Comparison of ENCODE assay signal across 30 mouse cellular contexts in genomic region chr1:63437529-63437928, GRCm38 (mm10). TPM values are rescaled to one million over a fixed set of nuclear protein-coding genes. Genes with fewer than 3 reads are reported as not detected.
DNase-seq lines count a peak whose midpoint lies in the region; ATAC-seq and TF ChIP-seq lines count a peak whose summit lies in the region.
"Had no signal": no experiment of that assay in that cellular context is flagged by ENCODE, and none has a peak within 500 bp of the region (broad histone marks: within the 10 kb centered on the region; RNA-seq: fewer than 3 reads in every experiment).

No protein-coding gene starts in this region.

- H3K4me3 ChIP-seq in liver, embryonic 11.5 days (ENCODE audit: low read depth, low read length) = no peak overlapping the region
- no peak overlapping the region for H3K4me3 ChIP-seq in liver, postnatal 0 days (ENCODE audit: low read depth, low read length)
- H3K4me3 ChIP-seq in megakaryocyte, embryonic 14.5 days (replicated peaks) = peak overlapping the region; percentile 57
- H3K4me3 ChIP-seq in limb, embryonic 10.5 days = no peak overlapping the region
- H3K4me3 ChIP-seq: embryonic facial prominence, embryonic 12.5 days; forebrain, embryonic 10.5 days; forebrain, embryonic 15.5 days; gastrocnemius, adult 2 months; intestine, embryonic 15.5 days; layer of hippocampus, adult 2 months; limb, embryonic 15.5 days; liver, embryonic 15.5 days; midbrain, embryonic 12.5 days; myocyte; stomach, embryonic 15.5 days had no signal

- H3K4me2 ChIP-seq in liver, embryonic 11.5 days = no peak overlapping the region
- H3K4me2 ChIP-seq in liver, postnatal 0 days (ENCODE audit: low read depth, low read length) = no peak overlapping the region
- H3K4me2 ChIP-seq: embryonic facial prominence, embryonic 12.5 days; forebrain, embryonic 15.5 days; intestine, embryonic 15.5 days; limb, embryonic 15.5 days; liver, embryonic 15.5 days; midbrain, embryonic 12.5 days; stomach, embryonic 15.5 days had no signal

- no peak for TF ChIP-seq CTCF in liver, postnatal 0 days (IDR thresholded peaks at IDR 0.05; ENCODE audit: low read depth)

- 22% methylated on average over 3 of the region's 3 CpGs for WGBS in liver, embryonic 11.5 days
- 22% methylated on average over 3 of the region's 3 CpGs for WGBS in liver, postnatal 0 days (ENCODE audit: insufficient replicate concordance)
- 61% methylated on average over 3 of the region's 3 CpGs for WGBS in limb, embryonic 10.5 days

- H3K27ac ChIP-seq in liver, embryonic 11.5 days (ENCODE audit: low read depth, low read length) = no peak overlapping the region
- no peak overlapping the region for H3K27ac ChIP-seq in liver, postnatal 0 days (ENCODE audit: low read depth)
- H3K27ac ChIP-seq in limb, embryonic 10.5 days = no peak overlapping the region
- H3K27ac ChIP-seq: embryonic facial prominence, embryonic 12.5 days; forebrain, embryonic 10.5 days; forebrain, embryonic 15.5 days; gastrocnemius, adult 2 months; hindbrain, postnatal 0 days; intestine, embryonic 15.5 days; layer of hippocampus, adult 2 months; limb, embryonic 15.5 days; liver, embryonic 15.5 days; macrophage; midbrain, embryonic 12.5 days; stomach, embryonic 15.5 days had no signal

- no peaks in the 10 kb centered on the region for H3K9me3 ChIP-seq in liver, embryonic 11.5 days (ENCODE audit: control insufficient read depth, low read length)
- no peaks in the 10 kb centered on the region for H3K9me3 ChIP-seq in liver, postnatal 0 days (ENCODE audit: low read length)
- no peaks in the 10 kb centered on the region for H3K9me3 ChIP-seq in megakaryocyte, embryonic 14.5 days
- no peaks in the 10 kb centered on the region for H3K9me3 ChIP-seq in limb, embryonic 10.5 days (replicated peaks)
- H3K9me3 ChIP-seq: embryonic facial prominence, embryonic 12.5 days; forebrain, embryonic 10.5 days; forebrain, embryonic 15.5 days; intestine, embryonic 15.5 days; limb, embryonic 15.5 days; liver, embryonic 15.5 days; midbrain, embryonic 12.5 days; stomach, embryonic 15.5 days had no signal

- peak; percentile 49; the same call in 1 of the 2 replicates for ATAC-seq in liver, embryonic 11.5 days (replicated peaks; ENCODE audit: low FRiP score)
- ATAC-seq in liver, postnatal 0 days = no peak
- ATAC-seq: forebrain, embryonic 15.5 days; hindbrain, postnatal 0 days; intestine, embryonic 15.5 days; lung, postnatal 0 days had no signal

- no peak overlapping the region for H3K9ac ChIP-seq in liver, embryonic 11.5 days (ENCODE audit: low read depth, low read length)
- H3K9ac ChIP-seq in liver, postnatal 0 days (replicated peaks) = no peak overlapping the region
- H3K9ac ChIP-seq: embryonic facial prominence, embryonic 12.5 days; forebrain, embryonic 15.5 days; intestine, embryonic 15.5 days; limb, embryonic 15.5 days; liver, embryonic 15.5 days; midbrain, embryonic 12.5 days; stomach, embryonic 15.5 days had no signal

- H3K36me3 ChIP-seq in liver, embryonic 11.5 days (ENCODE audit: control insufficient read depth, insufficient read depth, low read length) = no peaks in the 10 kb centered on the region
- H3K36me3 ChIP-seq in liver, postnatal 0 days (replicated peaks; ENCODE audit: insufficient read depth, low read length) = no peaks in the 10 kb centered on the region
- H3K36me3 ChIP-seq in megakaryocyte, embryonic 14.5 days (replicated peaks; ENCODE audit: low read length) = no peaks in the 10 kb centered on the region
- H3K36me3 ChIP-seq in limb, embryonic 10.5 days = no peaks in the 10 kb centered on the region
- H3K36me3 ChIP-seq: embryonic facial prominence, embryonic 12.5 days; forebrain, embryonic 10.5 days; forebrain, embryonic 15.5 days; intestine, embryonic 15.5 days; limb, embryonic 15.5 days; liver, embryonic 15.5 days; midbrain, embryonic 12.5 days; stomach, embryonic 15.5 days had no signal

- TF ChIP-seq EP300 in liver, postnatal 0 days (IDR thresholded peaks at IDR 0.05; ENCODE audit: low read depth) = no peak

- DNase-seq in liver, embryonic 11.5 days (ENCODE audit: low spot score) = no peak
- DNase-seq in liver, postnatal 0 days = no peak
- peak; percentile 35 for DNase-seq in A20 (ENCODE audit: low read depth, low spot score)
- peak; percentile 46 for DNase-seq in c-Kit-positive CD71-negative TER-119-negative erythroid progenitor cells, embryonic 14.5 days (ENCODE audit: low read depth)
- no peak for DNase-seq in embryo, embryonic 10.5 days (ENCODE audit: low spot score)
- no peak for DNase-seq in limb, embryonic 10.5 days (ENCODE audit: low spot score)
- DNase-seq in natural killer cell, adult 2 months (ENCODE audit: low spot score in 2 of 2) = no peak
- DNase-seq: adrenal gland, postnatal 14 days; cerebellum, adult 18-20 months; cerebellum, postnatal 14 days; gastrocnemius, adult 2 months; gastrocnemius, postnatal 36 days; heart, postnatal 14 days; kidney, adult 2 months; kidney, postnatal 36 days; left cerebral cortex, postnatal 4 days had no signal

- no peaks in the 10 kb centered on the region for H3K27me3 ChIP-seq in liver, embryonic 11.5 days (replicated peaks; ENCODE audit: control insufficient read depth, insufficient read depth, low read length)
- H3K27me3 ChIP-seq in liver, postnatal 0 days (ENCODE audit: insufficient read depth, low read length) = no peaks in the 10 kb centered on the region
- no peaks in the 10 kb centered on the region for H3K27me3 ChIP-seq in megakaryocyte, embryonic 14.5 days (replicated peaks)
- no peaks in the 10 kb centered on the region for H3K27me3 ChIP-seq in limb, embryonic 10.5 days (ENCODE audit: low read depth, poor library complexity, severe bottlenecking)
- H3K27me3 ChIP-seq: embryonic facial prominence, embryonic 12.5 days; forebrain, embryonic 15.5 days; intestine, embryonic 15.5 days; limb, embryonic 15.5 days; liver, embryonic 15.5 days; midbrain, embryonic 12.5 days; stomach, embryonic 15.5 days had no signal

- no peaks in the 10 kb centered on the region for H3K4me1 ChIP-seq in liver, embryonic 11.5 days (replicated peaks; ENCODE audit: control insufficient read depth, insufficient read depth, low read length)
- no peaks in the 10 kb centered on the region for H3K4me1 ChIP-seq in liver, postnatal 0 days (ENCODE audit: insufficient read depth)
- peaks cover 8% of the 10 kb centered on the region for H3K4me1 ChIP-seq in megakaryocyte, embryonic 14.5 days
- H3K4me1 ChIP-seq in limb, embryonic 10.5 days = no peaks in the 10 kb centered on the region
- H3K4me1 ChIP-seq: embryonic facial prominence, embryonic 12.5 days; forebrain, embryonic 10.5 days; forebrain, embryonic 15.5 days; intestine, embryonic 15.5 days; limb, embryonic 15.5 days; liver, embryonic 15.5 days; stomach, embryonic 15.5 days had no signal

RNA-seq across cellular contexts. Expression of gene Adam23, which starts 8.2 kb away (rescaled TPM):
- polyA plus RNA-seq in liver, embryonic 11.5 days (2014; fragmentation: Nextera tagmentation; extraction: Ambion mirVana) = 0.84 and 1.3 TPM in 2 replicates
- 4.5 and 6.1 TPM in 2 replicates for polyA plus RNA-seq in liver, postnatal 0 days (2015; fragmentation: Nextera tagmentation; extraction: Ambion mirVana)
- 0.09 TPM in 1 of 2 replicates, not detected in the other for polyA plus RNA-seq in megakaryocyte, embryonic 14.5 days (2012; ENCODE audit: insufficient read depth, low replicate concordance)
- 1.6 and 3.1 TPM in 2 replicates for polyA plus RNA-seq in limb, embryonic 10.5 days (2016; fragmentation: Nextera tagmentation; extraction: Ambion mirVana)
- polyA plus RNA-seq: macrophage had no signal

Comparison
In these comparisons a context has a peak if more than half of its experiments do, and no peak if none do; other contexts are left out.
1. DNase-seq: peak in A20 (single experiment) and c-Kit-positive CD71-negative TER-119-negative erythroid progenitor cells, embryonic 14.5 days (single experiment); none in liver, embryonic 11.5 days (single experiment), liver, postnatal 0 days (single experiment), embryo, embryonic 10.5 days (single experiment), limb, embryonic 10.5 days (single experiment) and natural killer cell, adult 2 months (0 of 2).